Mouse (Mus musculus) thymus, postnatal 0 days (tissue): ENCODE measurements around the gene Arhgap10. TPM values are rescaled to one million over a fixed set of nuclear protein-coding genes. Genes with fewer than 3 reads are reported as not detected.

ENCODE experiments used
- DNase-seq: peaks from one replicate; pipeline ENCODE4 v3.0.0-alpha.2; 2015; ENCODE audit warnings: low spot score
- polyA plus RNA-seq: library from polyadenylated mRNA; unstranded; fragments of >200 nt; fragmentation: Nextera tagmentation; extraction: Ambion mirVana; gene quantifications from 2 replicates; pipeline ENCODE4 v1.2.1, GENCODE M21; 2015

Arhgap10 gene
- polyA plus RNA-seq, 1 experiment from 2014 or later: 16.5 TPM

DNA sequence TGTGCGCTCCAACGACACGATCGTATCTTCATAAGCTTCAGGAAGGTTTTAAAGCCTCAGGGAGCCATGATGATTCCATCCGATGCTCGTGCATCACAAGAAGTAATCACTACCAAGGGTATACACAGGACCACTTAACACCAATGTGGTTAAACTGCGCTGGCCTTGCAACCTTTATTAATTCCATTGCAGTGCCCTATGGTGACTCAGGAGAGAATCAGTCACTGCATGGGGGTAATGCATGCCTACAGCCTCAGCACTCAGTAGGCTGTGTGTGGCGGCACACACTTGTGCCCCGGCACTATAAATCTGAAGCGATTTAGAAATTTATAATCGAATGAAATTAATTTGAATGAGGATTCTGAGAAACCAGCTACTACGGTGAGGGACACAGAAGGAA lies 71.5 kb downstream of the Arhgap10 start:
- no peak for DNase-seq

DNA sequence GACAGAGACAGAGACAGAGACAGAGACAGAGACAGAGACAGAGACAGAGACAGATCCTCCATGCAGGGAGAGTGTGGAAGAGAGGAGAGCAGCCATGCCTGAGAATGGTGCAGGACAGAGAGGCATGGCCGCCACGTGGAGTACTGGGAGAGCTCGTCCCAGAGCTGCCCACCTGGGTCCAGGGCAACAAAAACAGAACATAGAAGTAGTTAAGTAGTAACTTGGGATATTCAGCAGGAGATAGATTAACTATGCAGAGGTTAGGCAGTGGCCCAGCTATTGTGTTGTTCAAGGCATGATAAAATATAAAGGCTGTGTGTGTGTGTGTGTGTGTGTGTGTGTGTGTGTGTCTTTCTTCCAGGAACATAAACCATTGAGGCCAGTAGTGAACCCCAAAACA lies 72.1 kb downstream of the Arhgap10 start:
- DNase-seq: no peak

DNA sequence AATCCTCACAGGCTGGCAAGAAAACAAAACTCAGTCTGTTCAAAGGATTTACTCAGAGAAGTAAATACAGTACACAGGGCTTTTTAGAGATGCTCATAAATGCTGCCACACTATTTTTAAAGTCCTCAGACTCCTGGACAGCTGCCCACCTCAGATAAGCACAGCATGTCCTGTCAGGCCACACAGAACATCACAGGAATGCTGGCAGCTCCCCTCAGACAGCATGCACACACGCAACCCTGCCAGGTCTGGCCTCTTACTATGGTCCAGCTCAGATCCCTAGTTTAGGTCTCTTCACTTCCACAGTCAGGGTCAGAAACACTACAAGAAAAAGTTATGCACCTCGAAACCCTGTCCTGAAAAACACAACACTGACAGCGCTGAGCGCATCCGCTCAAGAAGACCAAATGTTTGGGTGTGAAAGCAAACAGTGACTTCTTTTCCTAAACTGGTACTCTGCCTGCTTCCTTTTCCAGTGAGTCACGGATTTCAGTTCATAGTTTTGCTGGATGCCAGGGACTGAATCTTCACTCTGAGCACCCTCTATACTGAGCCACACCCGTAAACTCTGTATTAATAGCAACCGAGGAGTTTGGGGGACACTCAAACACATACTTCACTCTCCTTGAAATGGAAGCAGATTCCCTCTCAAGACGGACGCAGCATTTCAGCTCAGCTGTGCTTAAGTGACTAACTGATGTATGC lies 73.4 kb downstream of the Arhgap10 start:
- DNase-seq: no peak

DNA sequence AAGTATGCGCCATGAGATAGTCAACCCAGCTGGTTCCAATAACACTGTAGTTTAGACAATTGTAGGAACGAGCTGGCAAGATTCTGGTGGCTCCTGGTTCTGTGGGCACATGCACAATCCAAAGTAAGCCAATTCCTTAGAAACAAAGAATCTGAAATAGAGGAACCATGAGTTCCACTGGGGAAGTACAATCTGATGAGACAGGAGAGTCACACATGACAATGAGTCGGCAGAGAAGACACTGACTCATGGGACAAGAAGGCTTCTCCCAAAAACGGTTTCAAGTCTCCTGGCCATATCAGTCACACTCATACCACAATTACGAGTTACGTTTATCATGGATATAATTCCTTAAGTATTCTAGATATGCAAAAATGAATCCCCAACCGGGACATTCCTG lies 75.3 kb downstream of the Arhgap10 start:
- DNase-seq: no peak

DNA sequence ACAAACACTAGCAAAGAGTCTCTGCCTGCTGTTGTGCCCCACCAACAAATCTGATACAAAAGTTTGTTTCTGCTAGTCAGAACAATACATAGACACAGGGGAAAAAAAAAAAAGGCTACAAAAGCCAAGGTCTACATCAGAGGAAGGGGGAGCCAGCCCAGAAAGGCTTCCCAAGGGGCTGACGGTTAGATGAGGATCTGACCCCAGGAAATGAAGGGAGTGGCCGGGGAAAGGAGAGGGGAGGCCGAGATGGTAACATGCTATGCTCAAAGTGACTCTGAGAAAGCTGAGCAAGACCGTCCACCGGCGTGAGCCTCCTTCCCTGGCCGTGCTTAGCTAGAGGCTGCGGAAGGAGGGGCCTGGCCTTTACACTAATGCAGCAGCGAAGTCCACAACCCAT lies 76.8 kb downstream of the Arhgap10 start:
- no peak for DNase-seq

DNA sequence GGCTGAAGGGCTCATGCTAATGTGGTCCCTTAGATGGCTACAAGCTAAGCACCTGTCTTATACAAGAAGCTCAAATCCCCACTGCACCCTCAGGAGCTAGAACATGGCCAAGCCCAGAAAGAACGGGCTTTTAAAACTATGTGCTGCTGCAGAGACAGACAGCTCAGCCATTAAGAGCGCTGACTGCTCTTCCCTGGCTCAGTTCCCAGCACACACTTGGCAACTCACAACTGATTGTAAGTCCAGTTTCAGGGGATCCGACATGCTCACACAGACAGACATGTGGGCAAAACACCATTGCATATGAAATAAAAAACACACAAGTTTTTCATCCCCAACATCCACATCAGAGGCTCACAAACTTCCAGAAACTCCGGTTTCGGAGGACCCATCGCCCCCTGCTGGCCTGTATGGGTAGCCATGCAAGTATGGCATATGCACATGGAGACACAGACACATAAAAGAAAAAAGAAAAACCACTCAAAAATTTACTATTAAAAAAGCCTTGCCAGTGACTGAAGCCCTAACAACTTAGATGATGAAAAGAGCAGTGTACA lies 77.4 kb downstream of the Arhgap10 start:
- no peak for DNase-seq

DNA sequence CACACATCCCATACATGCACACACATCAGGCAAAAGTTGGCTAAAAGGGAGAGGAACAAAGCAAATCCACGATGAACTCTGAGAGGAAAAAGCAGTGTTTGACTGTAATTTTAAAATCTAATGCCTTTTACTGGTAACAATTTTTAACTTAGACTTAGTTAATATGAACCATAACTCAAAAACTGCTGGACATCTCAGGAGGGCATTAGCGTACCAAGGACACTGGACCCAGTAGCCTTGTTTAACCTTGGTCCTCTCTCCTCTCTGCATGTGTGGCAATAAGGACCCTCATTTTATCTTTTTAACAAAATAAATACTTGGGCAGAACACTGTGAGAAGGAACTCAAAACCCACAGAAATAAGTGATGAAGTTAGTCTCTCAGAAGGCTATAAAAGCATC lies 78.1 kb downstream of the Arhgap10 start:
- no peak for DNase-seq

DNA sequence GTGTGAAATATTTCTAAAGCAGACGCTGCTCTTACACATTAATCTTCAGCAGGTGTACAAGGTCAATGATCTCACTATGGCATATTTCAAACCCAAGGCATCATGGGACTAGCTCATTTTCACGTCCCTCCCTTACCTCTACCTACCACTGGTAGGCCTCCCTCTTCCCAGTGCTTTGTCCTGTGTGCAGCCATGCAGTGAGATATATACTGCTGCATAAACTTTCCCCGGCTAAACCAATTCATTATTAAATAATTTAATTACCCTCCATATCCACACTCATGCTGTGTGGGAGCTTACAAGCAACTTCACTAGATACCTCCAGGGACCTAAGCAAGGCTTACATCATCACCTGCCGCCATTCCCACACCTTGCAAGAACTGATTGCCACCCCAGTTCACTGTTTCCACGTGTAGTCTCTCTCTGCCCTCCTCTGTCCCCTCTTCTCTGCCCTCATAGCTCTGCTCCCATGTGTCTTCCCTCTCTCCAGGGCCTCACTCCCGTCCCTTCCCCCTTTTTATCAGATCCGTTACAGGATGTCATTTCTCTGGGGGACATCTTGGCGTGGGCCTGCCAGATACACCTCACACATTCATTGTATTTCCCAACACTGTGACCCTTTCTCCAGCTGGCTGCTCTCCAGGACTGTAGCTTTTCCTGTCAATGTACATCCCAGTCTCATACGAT lies 79.8 kb downstream of the Arhgap10 start:
- DNase-seq: no peak

DNA sequence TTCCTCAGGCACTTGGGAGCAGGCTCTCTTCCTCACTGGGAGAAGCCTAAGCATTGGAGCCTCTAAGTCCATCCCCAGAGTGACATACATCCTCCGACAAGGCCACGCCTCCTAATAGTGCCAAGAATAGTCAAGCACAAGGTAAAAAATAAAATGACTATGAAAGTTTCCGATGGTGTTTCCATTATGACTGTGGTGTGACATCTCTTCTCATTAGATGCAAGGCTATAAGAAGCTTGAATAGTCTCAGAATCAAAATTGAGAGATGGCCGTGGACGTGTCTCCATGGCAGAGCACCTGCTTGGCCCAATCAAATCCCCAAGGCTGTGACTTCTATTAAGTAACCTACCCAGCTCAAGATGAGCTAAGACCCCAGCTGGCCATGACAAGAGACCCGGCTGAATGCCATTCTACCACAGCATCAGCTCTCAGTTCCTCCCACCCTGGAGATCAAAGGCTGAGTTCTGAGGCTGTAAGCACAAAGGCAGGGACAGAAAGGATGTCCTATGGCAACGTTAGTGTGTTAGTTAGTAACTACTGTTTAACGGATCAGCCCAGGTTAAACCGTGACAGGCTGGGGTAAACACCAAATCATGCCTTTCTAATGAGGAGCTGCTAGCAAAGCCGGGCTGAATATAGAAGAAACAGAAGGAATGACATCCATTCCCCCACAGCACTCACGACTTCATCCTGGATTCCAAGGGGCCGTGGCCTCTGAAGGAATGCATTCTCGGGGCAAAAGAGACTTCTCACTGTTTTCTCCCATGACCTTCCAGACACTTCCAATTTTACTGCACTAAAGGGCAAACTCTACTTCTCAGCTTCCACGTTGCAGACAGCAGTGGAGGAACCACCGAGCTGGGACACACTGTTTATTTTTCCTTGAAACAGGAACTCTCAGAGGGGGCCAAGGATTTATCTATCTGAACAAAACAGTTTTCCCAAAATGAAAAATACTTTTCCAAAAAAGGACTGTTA lies 81.5 kb downstream of the Arhgap10 start:
- DNase-seq: no peak

DNA sequence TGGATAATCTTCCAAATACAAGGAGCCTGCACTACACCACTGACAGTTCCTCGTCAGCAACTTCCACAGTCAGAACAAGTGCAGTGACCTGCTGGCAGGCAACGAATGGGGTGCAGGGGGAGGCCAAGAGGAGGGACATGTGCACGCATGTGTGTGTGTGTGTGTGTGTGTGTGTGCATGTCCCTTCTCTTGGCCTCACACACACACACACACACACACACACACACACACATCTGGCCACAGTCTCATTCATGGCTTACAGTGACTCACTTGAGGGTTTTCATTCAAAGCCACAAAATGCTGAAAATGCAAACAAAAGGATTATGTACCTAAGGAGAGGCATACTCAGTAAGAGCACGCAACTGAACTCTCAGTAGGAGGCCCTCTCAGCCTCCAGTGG lies 84.5 kb downstream of the Arhgap10 start:
- DNase-seq: no peak

DNA sequence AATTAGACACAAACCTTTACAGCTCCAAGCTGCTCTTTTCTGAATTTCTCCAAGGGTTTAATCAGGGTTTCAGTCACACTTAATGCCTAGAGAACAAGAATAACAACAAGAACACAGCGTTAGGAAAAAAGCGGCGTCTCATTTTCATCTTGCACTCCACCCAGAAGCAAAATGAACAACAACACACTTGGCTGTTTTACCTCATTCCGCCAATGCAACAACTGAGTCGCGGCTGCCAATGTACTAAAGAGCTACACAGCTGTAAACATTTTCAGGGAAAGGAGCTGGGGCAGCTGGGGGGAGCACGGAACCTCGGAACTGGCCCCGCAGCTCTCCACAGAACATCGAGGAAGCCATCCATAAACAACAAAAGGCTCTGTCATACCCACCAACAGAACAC lies 85.0 kb downstream of the Arhgap10 start:
- DNase-seq: no peak

DNA sequence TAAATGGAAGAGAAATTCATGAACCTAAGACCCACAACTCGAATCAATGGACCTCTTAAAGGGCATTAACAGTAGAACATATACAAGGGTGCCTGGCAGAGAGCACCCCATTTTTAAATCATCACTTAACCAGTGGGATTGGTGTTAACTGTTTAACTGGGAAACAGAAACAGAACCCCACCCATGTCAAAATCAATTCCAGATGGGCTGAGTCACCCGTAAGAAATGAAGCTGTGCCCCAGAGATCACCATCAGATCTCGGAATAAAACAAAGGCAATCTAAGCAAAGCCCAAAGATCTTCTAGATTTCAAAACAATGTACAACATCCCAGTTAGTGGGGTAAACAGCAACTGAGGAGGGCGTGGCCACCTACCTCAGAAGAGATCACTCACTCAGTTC lies 89.3 kb downstream of the Arhgap10 start:
- DNase-seq: no peak

DNA sequence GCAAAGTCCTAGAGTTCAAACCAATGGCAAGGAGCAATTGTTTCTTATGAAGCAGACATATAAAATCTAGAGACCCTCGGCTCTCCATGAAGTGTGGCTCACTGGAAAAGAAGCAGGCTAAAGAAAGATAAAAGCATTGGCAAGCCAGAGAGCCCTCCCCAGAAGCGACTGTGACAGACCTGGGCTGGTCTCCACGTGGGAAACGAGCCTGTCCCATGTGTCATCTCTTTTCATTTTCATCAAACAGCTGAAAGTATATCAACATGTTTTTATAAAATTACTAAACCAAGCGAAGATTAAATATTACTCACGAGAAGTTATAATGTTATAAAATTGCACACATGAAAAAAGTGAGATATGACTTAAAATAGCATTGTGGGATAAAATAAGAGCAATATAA lies 89.7 kb downstream of the Arhgap10 start:
- DNase-seq: no peak

DNA sequence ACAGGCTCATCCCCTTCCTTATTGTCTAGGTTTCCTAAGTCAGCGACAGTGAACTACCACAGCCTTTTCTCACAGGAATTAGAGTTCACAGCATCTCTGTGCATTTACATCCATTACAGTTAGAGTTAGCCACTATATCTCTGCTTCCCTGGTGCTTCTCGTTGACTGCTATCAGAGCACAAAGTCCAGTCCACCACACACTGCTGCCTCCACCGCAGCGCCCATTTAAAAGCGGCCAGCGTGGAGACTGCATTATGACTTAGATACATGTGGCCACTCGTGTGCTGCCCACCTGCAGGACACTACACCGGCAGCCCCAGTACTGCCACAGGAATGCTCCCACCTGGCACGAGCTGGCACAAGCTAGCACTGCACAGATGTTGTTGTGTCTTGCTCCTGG lies 90.3 kb downstream of the Arhgap10 start:
- no peak for DNase-seq

DNA sequence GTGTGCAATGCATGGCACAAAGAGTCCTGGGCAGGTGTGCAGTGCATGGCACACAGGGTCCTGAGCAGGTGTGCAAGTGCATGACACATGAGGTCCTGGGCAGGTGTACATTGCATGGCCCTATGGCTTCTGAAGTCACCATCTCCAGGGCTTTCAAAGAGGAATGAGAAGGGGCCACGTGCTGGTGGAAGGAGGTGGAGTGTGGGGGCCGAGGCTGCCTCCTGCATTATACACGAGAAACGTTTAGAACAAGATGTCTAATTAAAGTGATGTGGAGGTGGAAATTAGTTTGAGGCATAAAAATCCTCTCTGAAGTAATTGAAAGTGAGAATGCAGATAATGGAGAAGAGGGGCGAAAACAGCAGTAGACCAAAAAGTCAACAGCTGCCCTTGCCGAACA lies 93.9 kb downstream of the Arhgap10 start:
- peak; percentile 47 for DNase-seq

DNA sequence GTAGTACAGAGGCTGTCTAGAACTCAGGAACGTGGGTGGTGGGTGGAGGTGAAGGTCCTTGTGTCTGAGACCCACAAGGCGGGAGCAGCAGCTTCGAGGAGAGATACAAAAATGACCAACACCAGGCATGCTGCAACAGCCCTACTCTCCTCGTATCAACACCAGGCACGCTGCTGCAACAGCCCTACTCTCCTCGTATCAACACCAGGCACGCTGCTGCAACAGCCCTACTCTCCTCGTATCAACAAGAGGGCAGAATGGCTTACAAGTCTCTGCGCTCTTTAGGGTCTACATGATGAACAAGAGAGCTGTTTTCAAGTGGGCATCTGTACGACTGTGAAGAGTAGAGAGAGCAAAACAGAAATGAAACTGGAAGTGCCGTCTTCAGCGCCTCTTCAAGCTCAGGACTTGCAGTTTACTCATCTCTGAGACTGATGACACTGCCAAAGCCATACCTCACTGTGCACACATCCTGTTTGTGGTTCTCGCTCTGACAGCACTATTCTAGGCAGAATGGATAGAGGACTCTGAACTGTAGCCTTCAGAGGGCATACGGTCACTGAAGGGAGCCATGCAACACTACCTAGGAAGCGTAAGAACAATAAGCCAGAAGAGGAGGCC lies 95.0 kb downstream of the Arhgap10 start:
- peak; percentile 82 for DNase-seq

DNA sequence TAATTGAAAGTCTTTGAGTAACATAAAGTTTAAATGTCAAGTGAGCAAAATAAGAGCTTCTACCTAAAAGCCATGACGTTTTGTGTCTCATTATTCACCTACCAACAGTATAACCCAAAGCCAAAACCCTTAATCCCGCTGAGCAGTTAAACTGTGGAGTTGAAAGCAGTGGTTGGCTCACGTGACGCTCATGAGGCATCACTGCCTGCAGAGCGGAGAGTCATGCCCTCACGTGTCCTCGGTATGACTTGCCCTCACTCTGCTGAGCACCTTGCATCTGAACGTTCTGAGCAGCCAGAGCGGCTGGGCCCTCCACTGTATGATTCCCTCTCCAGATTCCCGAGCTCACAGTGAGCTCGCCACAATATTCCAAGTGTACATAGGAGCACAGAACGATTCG lies 96.2 kb downstream of the Arhgap10 start:
- no peak for DNase-seq

DNA sequence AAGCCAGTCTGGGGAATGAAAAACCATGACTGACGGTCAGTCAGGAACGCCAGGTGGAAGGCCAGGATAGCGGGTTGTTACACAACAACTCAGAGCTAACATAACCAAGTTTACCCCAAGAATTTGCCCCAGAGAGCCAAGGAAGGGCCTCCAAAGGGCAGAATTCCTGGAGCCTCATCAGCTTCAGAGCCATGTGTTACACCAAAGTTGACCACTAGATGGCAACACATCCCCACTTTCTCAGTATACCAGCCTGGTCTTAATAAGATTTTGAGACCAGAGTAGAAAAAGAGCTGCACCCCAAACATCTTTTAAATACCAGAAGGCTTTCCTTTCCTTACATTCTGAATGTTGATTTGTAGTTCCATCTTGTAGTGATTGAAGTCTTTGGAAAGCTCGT lies 98.0 kb downstream of the Arhgap10 start:
- peak; percentile 81 for DNase-seq

DNA sequence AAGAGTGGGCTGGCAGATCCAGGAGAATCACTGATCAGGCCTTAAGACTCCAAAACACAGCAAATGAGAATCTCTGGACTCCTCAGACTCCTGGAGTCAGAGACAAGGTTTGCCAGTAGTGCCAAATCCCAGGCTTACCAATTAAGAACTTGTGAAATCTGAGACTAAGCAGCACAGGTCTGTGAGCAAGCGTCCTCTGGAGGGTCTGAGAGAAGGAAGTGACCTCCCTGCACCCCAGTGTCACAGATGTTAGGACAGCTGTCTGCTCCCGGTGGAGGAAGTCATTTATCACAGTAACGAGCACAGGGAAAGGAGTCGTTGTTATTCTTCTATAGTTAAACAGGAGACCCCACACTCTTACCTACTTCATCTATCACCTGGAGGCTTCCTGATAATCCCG lies 101.0 kb downstream of the Arhgap10 start:
- no peak for DNase-seq

DNA sequence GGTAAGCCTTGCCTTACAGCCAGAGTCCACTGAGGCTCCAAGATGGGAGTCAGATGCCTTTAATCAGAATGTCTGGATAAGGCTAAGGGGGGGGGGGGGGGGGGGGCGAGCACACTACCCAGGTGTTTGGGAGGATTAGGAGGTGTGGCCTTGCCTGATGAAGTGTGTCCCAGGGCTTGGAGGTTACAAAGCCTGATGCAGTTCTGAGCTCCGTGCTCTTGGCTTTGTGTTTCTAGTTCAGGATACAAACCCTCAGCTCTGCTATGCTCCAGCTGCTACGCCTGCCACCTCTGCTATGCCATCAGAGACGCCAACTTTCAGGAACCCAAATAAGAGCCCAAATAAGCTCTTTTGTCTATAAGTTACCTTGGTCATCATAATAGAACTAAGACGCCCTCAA lies 101.7 kb downstream of the Arhgap10 start:
- DNase-seq: no peak

DNA sequence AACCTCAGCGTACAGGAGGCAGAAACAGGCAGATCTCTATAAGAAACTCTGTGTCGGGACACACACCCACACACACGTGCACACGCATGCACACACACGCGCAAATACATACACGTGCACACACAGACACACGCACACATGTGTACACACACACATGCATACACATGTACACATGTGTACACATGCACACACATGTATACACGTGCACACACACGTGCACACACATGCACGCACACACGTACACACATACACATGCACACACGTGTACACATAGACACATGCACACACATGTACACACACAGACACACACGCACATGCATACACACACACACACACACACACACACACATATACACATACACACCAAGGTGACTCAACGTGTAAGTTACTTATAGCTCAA lies 106.5 kb downstream of the Arhgap10 start:
- DNase-seq: no peak
